Mouse (Mus musculus) heart, embryonic 13.5 days (tissue): ENCODE results near the gene Slc25a11. TPM values are rescaled to one million over a fixed set of nuclear protein-coding genes. Genes with fewer than 3 reads are reported as not detected.

Experiments
- ATAC-seq: fragments of 200-750 bp; cut with Nextera tagmentation; 2 replicates; pipeline ENCODE4 v1.8.0; 2017; ENCODE audit warnings: moderate TSS enrichment; ENCODE audit not compliant: insufficient number of reproducible peaks, low FRiP score, low TSS enrichment; ENCODE audit errors: extremely low read depth
- H3K27ac ChIP-seq: fragments of 300-500 bp; sonication (generic); replicated peaks from 2 replicates; pipeline ENCODE4 v1.5.1; 2015; ENCODE audit warnings: moderate library complexity, mild to moderate bottlenecking, inconsistent platforms
- H3K27me3 ChIP-seq: fragments of 300-500 bp; sonication (generic); replicated peaks from 2 replicates; pipeline ENCODE4 v1.6.1; 2015; ENCODE audit warnings: mild to moderate bottlenecking, inconsistent platforms
- H3K36me3 ChIP-seq: fragments of 300-500 bp; sonication (generic); 2 replicates; pipeline ENCODE4 v1.6.1; 2015; ENCODE audit warnings: mild to moderate bottlenecking, inconsistent platforms
- H3K4me1 ChIP-seq: fragments of 300-500 bp; sonication (generic); 2 replicates; pipeline ENCODE4 v1.6.1; 2015; ENCODE audit warnings: inconsistent platforms
- H3K4me2 ChIP-seq: fragments of 300-500 bp; sonication (generic); 2 replicates; pipeline ENCODE4 v1.6.1; 2015; ENCODE audit warnings: inconsistent platforms, mild to moderate bottlenecking, moderate library complexity
- H3K4me3 ChIP-seq: fragments of 300-500 bp; sonication (generic); 2 replicates; pipeline ENCODE4 v1.5.1; 2015; ENCODE audit warnings: moderate library complexity, mild to moderate bottlenecking, inconsistent platforms
- H3K9ac ChIP-seq: fragments of 300-500 bp; sonication (generic); 2 replicates; pipeline ENCODE4 v1.6.1; 2015; ENCODE audit warnings: inconsistent platforms, mild to moderate bottlenecking, moderate library complexity
- H3K9me3 ChIP-seq: fragments of 300-500 bp; sonication (generic); 2 replicates; pipeline ENCODE4 v1.6.1; 2016; ENCODE audit warnings: inconsistent platforms
- WGBS: fragments of 180-500 bp; shearing (Covaris S2); methylation state at CpG from one replicate; pipeline ENCODE4 v1.1.7; 2015; ENCODE audit warnings: mixed read lengths; 5-methylcytosine and 5-hydroxymethylcytosine counted together
- polyA plus RNA-seq: library from polyadenylated mRNA; unstranded; fragments of >200 nt; fragmentation: Nextera tagmentation; extraction: Ambion mirVana; gene quantifications from 2 replicates; pipeline ENCODE4 v1.2.1, GENCODE M21; 2015

Gene Slc25a11
- polyA plus RNA-seq, 1 experiment from 2014 or later, result 234 TPM

DNA sequence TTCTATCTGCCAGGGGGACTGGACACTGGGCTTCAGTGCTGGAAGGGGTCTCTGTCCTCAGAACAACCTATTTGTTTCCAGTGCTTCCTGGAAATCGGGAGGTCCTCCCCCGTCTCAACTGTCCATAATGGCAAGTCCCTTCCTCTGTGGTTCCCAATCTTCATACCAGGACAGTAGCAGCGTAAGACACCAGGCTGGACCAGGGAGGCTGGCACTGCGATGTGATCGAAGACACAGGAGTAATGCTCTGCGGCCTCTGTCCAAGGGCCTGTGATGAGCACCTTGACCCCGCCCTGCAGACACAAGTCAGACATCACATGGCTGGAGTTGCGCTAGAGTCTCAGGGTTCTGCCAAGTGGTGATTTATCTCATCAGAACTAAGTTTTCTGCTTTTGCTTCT, 32.1 kb upstream of the Slc25a11 start:
- ATAC-seq, result no peak
- no peak overlapping the region for H3K9ac ChIP-seq
- no peaks in the 10 kb centered on the region for H3K27me3 ChIP-seq
- H3K36me3 ChIP-seq, result peaks cover 89% of the 10 kb centered on the region
- H3K4me2 ChIP-seq, result no peak overlapping the region
- H3K4me3 ChIP-seq, result no peak overlapping the region
- 92% methylated on average over 8 of the region's 8 CpGs for WGBS
- no peaks in the 10 kb centered on the region for H3K9me3 ChIP-seq
- H3K4me1 ChIP-seq, result peaks cover 12% of the 10 kb centered on the region
- H3K27ac ChIP-seq, result no peak overlapping the region

DNA sequence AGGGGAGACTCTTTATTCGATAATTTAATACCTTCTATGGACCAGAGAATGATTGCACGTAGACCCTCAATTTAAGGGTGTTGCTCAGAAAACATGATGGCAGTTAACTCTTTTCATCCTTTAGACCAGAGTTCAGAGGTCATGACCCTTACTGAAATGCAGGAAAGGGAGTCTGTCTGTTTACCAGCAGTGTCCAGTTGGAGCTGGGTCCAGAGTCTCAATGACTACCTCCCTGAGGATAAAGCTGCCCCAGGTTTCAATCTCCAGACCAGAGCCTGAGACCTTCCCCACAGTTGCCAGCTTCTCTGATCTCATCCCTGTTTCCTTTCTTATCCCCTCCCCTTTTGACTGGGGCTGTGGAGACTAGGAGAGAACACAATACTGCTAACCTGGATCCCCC, 31.3 kb upstream of the Slc25a11 start:
- WGBS, result 82% methylated on average over 2 of the region's 2 CpGs
- Histone ChIP-seq H3K4me3 (no peak overlapping the region), H3K4me1 (peaks cover 12% of the 10 kb centered on the region), H3K9me3 (no peaks in the 10 kb centered on the region), H3K27ac (no peak overlapping the region), H3K4me2 (no peak overlapping the region), H3K36me3 (peaks cover 89% of the 10 kb centered on the region), H3K27me3 (no peaks in the 10 kb centered on the region), H3K9ac (no peak overlapping the region)
- ATAC-seq, result no peak

DNA sequence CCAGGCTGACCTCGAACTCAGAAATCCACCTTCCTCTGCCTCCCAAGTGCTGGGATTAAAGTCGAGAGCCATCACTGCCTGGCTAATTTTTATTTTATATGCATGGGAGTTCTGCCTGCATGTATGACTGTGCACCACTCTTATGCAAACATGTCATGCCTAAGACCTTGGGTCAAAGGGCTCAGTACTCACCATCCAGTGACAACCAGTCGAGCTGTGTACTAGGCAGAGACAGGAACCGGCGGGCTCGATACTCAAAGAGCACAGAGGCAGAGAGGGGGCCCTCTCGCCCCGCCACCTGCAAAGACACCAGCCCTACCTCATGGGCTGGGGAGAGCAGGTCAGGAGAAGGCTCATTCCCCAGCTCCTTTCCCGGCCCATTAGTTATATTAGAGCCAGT, 30.8 kb upstream of the Slc25a11 start:
- no peak overlapping the region for H3K4me3 ChIP-seq
- H3K4me2 ChIP-seq, result no peak overlapping the region
- WGBS, result 74% methylated on average over 9 of the region's 9 CpGs
- peaks cover 12% of the 10 kb centered on the region for H3K4me1 ChIP-seq
- no peak for ATAC-seq
- H3K36me3 ChIP-seq, result peaks cover 87% of the 10 kb centered on the region
- no peaks in the 10 kb centered on the region for H3K9me3 ChIP-seq
- no peak overlapping the region for H3K27ac ChIP-seq
- H3K9ac ChIP-seq, result no peak overlapping the region
- no peaks in the 10 kb centered on the region for H3K27me3 ChIP-seq

DNA sequence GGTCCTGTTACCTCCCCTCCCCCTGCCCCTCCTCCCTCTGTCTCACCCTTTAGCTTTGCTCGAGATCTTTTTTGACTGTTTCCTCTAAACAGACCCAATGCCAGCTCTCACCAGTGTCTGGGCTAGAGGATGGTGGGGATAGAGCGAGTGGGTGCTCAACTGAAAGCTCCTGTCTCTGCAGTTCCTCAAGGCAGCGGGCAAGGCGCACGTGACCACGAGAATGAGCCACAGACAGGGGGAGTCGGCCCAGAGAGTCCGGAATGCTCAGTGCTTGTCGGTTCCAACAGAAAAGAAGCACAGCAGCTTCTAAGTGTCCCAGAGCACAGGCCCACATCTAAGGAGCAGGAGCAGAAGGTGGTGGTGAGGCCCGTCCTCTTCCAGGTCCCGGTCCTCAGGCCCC, 27.2 kb upstream of the Slc25a11 start:
- Histone ChIP-seq H3K36me3 (peaks cover 75% of the 10 kb centered on the region), H3K27ac (no peak overlapping the region), H3K4me2 (no peak overlapping the region), H3K27me3 (no peaks in the 10 kb centered on the region), H3K9me3 (no peaks in the 10 kb centered on the region), H3K4me1 (peaks cover 28% of the 10 kb centered on the region), H3K4me3 (no peak overlapping the region), H3K9ac (peak overlapping the region; percentile 14; the same call in 1 of the 2 replicates)
- ATAC-seq, result no peak
- WGBS, result 66% methylated on average over 11 of the region's 11 CpGs

DNA sequence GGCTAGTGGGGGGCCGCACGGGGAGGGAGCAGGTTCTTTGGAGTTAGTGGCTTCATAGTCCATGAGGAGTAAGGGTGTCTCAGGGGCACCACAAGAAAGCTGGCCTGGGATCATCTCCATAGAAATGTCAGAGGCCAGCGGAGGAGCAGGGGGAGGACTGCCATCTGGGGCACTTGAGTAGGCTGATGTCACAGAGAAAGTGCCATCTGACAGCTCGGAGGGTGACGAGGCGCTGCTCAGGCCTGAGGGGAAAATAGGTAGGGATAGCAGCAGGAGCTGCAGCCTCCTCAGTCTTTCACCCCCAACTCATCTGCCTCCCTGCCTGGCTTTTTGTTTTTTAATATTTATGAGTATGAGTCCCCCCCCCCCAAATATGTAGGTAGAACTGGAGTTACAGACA, 26.7 kb upstream of the Slc25a11 start:
- Histone ChIP-seq H3K4me3 (no peak overlapping the region), H3K4me1 (peaks cover 28% of the 10 kb centered on the region), H3K27ac (no peak overlapping the region), H3K9me3 (no peaks in the 10 kb centered on the region), H3K36me3 (peaks cover 70% of the 10 kb centered on the region), H3K27me3 (no peaks in the 10 kb centered on the region), H3K4me2 (no peak overlapping the region), H3K9ac (peak overlapping the region; percentile 14; the same call in 1 of the 2 replicates)
- WGBS, result 77% methylated on average over 6 of the region's 6 CpGs
- ATAC-seq, result no peak

DNA sequence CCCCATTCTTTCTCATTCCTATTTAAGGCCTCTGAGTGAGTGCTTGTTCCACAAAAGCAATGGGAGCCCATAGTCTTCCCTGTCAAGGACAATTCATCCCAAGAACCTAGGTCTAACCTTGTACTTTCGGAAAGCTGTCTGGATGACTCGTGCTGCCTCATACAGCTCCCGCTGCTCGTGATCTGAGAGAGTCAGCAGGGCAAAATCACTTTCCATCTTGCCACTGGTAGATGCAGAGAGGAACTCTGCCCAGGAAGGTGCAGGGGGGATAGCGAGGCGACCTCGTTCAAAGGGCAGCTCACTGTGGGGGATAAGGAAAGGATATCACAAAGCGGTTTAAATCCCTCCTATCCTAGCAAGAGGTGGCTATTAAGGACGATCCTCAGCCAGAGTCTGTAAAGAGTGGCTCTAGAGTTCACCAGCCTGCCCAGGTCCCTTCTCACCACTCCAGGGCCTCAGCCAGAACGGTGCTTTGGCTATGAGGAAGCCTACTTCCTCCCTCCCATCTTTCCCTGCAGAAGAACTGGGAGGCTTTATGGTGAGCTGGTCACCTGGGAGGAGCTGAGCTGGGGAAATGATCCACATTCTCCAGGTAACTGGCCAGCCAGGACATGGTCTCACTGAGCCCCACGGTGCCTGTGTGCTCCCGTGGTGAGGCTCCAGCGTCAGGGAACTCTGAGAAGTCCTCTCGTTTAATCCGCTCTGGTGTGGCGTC, 24.2 kb upstream of the Slc25a11 start:
- peak overlapping the region; percentile 75 for H3K4me3 ChIP-seq
- 70% methylated on average over 16 of the region's 16 CpGs for WGBS
- peaks cover 63% of the 10 kb centered on the region for H3K36me3 ChIP-seq

DNA sequence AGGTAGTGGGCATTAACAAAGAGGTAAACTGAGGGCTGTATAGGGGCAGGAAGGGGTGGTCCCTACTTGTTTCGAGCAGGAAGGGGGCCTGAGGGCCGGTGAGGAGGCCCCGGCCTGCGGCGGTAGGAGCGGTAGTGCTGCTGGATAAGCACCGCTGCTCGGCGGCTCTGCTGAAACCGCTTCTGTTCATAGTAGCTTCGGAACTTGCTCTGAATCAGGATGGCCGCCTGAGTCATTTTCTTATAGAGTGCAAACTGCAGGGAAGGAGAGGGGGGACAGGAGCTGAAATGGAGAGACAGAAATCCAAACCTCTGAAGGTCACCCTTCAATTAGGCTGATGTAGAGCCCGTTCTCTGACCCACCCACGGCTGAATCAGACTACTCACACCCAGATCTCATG, 23.2 kb upstream of the Slc25a11 start:
- H3K27ac ChIP-seq, result peak overlapping the region; percentile 98

More for the DNA sequence above, 24.2 kb upstream of the Slc25a11 start:
- no peak for ATAC-seq
- no peaks in the 10 kb centered on the region for H3K9me3 ChIP-seq
- H3K27ac ChIP-seq, result peak overlapping the region; percentile 98; the same call in 1 of the 2 replicates
- H3K4me1 ChIP-seq, result peaks cover 47% of the 10 kb centered on the region
- H3K9ac ChIP-seq, result peak overlapping the region; percentile 93; the same call in 1 of the 2 replicates
- H3K4me2 ChIP-seq, result peak overlapping the region; percentile 91
- no peaks in the 10 kb centered on the region for H3K27me3 ChIP-seq

DNA sequence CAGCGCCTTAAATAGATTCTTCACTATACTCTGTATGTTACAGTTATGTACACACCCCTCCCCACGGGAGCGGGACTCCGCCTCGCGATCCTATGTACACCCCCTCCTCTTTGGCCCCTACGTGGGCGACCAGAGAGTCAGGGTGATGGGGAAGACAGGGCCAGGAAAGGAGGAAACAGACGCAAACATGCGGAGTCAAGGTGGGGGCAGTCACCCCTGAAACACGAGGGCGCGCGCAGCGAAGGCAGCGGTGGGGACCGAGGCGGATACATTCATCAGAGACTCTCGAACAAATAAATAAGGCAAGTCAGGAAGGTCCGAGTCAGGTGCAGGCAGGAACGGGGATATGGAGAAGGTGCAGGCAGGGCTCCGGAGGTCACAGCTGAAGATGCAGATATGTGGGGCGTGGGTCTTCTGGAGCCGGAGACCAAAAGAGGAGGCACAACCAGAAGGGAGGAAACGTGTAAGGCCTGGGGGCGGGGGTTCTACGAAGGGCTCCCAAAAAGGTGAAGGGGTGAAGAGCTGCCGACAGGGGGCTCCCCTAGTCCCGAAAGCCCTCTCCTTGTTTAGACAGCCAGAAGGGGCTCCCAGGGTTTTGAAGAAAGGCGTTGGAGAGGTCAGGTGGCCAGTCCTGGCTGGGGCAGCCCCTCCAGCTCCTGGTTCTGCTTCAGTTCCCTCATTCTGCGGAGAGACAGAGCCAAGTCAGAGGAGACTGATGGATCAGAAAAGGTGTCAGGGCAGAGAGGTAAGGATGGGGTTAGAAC, 22.5 kb upstream of the Slc25a11 start:
- under 1% methylated on average over 31 of the region's 31 CpGs for WGBS
- peaks cover 62% of the 10 kb centered on the region for H3K36me3 ChIP-seq
- H3K4me2 ChIP-seq, result peak overlapping the region; percentile 91
- H3K4me1 ChIP-seq, result peaks cover 43% of the 10 kb centered on the region
- peak; percentile 11; the same call in 1 of the 2 replicates for ATAC-seq
- H3K27me3 ChIP-seq, result no peaks in the 10 kb centered on the region
- no peaks in the 10 kb centered on the region for H3K9me3 ChIP-seq
- peak overlapping the region; percentile 93 for H3K9ac ChIP-seq
- H3K27ac ChIP-seq, result peak overlapping the region; percentile 98
- peak overlapping the region; percentile 75 for H3K4me3 ChIP-seq

More for the DNA sequence above, 23.2 kb upstream of the Slc25a11 start:
- H3K4me1 ChIP-seq, result peaks cover 43% of the 10 kb centered on the region
- H3K36me3 ChIP-seq, result peaks cover 62% of the 10 kb centered on the region
- peak overlapping the region; percentile 91 for H3K4me2 ChIP-seq
- H3K9ac ChIP-seq, result peak overlapping the region; percentile 93
- peak overlapping the region; percentile 75 for H3K4me3 ChIP-seq
- no peak for ATAC-seq
- no peaks in the 10 kb centered on the region for H3K9me3 ChIP-seq
- H3K27me3 ChIP-seq, result no peaks in the 10 kb centered on the region
- 39% methylated on average over 14 of the region's 14 CpGs for WGBS

DNA sequence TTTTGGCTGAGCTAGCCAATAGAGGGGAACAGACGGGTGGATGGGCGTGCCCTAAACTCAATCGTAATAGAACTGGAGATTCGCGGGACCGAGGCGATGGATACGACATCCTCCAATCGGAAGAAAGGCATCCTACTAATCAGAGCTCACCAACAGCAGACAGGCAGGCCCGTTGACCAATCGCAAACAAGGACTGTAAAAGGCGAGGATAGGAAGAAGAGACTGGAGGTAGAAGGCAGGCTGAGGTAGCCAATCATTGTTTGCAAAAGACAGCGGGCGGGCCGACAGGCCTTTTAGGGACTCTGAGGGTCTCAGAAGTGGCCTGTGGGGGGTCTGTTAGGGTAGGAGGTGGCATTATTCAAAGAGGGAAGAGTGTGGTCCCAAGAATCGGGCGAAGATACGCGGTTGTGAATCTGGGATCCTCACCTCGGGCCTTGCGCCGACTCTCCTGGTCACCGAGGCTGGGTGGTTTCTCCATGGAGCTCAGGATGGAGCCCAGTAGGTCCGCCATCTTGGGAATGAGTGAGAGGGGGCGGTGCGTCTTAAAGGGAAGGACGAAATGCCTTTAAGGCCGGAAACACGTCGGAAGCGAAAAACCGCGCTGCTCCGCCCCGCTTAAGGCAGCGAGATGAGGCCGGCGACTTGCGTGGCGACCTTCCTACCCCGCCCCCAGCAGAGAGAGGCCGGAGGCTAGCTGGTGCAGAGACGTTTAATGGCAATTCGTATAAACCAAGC, 21.7 kb upstream of the Slc25a11 start, which contains the start of gene Spag7:
Spag7 (minus strand) TSS at position 646 of the 735 bp plus-strand sequence.
- peak; percentile 91 for ATAC-seq
- H3K4me2 ChIP-seq, result peak within 1 kb of the TSS; percentile 91
- no peaks in the 10 kb centered on the region for H3K27me3 ChIP-seq
- peak within 1 kb of the TSS; percentile 93 for H3K9ac ChIP-seq
- WGBS, result under 1% methylated on average over 44 of the region's 44 CpGs
- peaks cover 62% of the 10 kb centered on the region for H3K36me3 ChIP-seq
- H3K27ac ChIP-seq, result peak within 1 kb of the TSS; percentile 98
- H3K4me1 ChIP-seq, result peaks cover 49% of the 10 kb centered on the region
- peak within 1 kb of the TSS; percentile 75 for H3K4me3 ChIP-seq
- no peaks in the 10 kb centered on the region for H3K9me3 ChIP-seq

DNA sequence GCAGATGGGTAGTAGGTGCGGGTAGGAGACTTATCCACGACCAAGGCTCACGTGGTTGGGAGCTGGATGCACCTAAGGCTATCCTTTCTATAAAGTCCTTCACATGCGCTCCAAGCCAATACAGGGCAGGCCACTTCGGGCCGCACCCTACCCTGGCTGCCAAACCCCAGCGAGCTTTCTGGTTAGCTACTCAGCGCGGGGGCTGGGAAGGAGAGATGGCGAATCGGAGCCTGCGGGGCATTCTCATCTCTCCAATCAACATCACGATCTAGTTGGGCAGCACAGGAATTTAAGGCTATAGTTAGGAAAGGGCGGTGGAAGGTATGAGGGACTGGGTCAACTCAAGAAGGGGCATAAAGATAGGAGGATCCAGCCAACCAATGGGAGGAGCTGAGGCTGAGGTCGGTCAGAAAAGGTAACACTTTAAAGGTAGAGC, 21.1 kb upstream of the Slc25a11 start:
- Histone ChIP-seq H3K27ac (peak overlapping the region; percentile 98), H3K36me3 (peaks cover 62% of the 10 kb centered on the region), H3K4me2 (peak overlapping the region; percentile 91), H3K27me3 (no peaks in the 10 kb centered on the region), H3K9ac (peak overlapping the region; percentile 86), H3K9me3 (no peaks in the 10 kb centered on the region), H3K4me1 (peaks cover 50% of the 10 kb centered on the region), H3K4me3 (peak overlapping the region; percentile 75)
- ATAC-seq, result peak; percentile 6; the same call in 1 of the 2 replicates
- under 1% methylated on average over 15 of the region's 15 CpGs for WGBS
